ENCODE assay signal across 14 mouse cellular contexts in the genomic region with DNA sequence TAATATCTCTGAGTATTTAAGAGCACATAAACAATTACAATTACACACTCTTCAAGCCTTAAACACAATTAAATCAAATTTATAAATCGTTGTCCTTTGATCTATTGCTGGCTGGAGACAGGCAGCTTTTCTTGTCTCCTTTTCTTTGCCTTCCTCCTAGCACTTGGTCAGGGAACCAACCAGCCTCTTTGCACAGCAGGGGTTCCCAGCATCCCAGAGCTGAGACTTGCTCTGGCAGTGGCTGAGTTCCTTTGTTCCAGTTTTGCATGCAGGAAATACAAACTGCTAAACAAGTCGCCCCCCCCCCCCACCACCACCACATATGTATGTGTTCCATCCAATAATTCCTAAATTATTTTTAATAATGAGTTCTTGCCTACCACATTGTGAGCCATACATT.
DNase-seq lines count a peak whose midpoint lies in the region; ATAC-seq and TF ChIP-seq lines count a peak whose summit lies in the region.
"Had no signal": no experiment of that assay in that cellular context is flagged by ENCODE, and none has a peak within 500 bp of the region (broad histone marks: within the 10 kb centered on the region; RNA-seq: fewer than 3 reads in every experiment).

No protein-coding gene starts in this region.

- TF ChIP-seq POLR2A in brain, embryonic 14.5 days (IDR thresholded peaks at IDR 0.05; ENCODE audit: borderline replicate concordance, extremely low read depth, insufficient read depth, insufficient read length, poor library complexity, severe bottlenecking) = no peak

- no peak for TF ChIP-seq CTCF in brain, embryonic 14.5 days (IDR thresholded peaks at IDR 0.05; ENCODE audit: borderline replicate concordance, extremely low read depth, insufficient read depth, insufficient read length)

- peak; percentile 19 for DNase-seq in embryo, embryonic 10.5 days (ENCODE audit: low spot score)
- no peak for DNase-seq in embryo, embryonic 9.5 days (ENCODE audit: extremely low spot score)
- DNase-seq in A20 (ENCODE audit: low read depth, low spot score) = peak; percentile 31
- DNase-seq in brain, embryonic 14.5 days (ENCODE audit: low read depth) = peak; percentile 40
- peak; percentile 67 to 69 for DNase-seq in cerebellum, postnatal 10 days
- DNase-seq in heart, postnatal 10 days = no peak
- DNase-seq in thymus, postnatal 14 days = no peak
- DNase-seq: gastrocnemius, postnatal 25 days; kidney, adult 8-10 months; kidney, postnatal 4 days; liver; liver, postnatal 0 days; thymus, adult 2 months had no signal

- intact Hi-C loops in heart, postnatal 10 days (cut with DNase I) = no loop called here

- no peak for ATAC-seq in megakaryocyte, adult 5-6 weeks (ENCODE audit: poor library complexity, severe bottlenecking)
- ATAC-seq: liver, postnatal 0 days had no signal

Comparison
In these comparisons a context has a peak if more than half of its experiments do, and no peak if none do; other contexts are left out.
1. DNase-seq: peak in embryo, embryonic 10.5 days (single experiment), A20 (single experiment), brain, embryonic 14.5 days (single experiment) and cerebellum, postnatal 10 days (2 of 2); none in embryo, embryonic 9.5 days (single experiment), heart, postnatal 10 days (0 of 2) and thymus, postnatal 14 days (single experiment).